Mouse (Mus musculus) frontal cortex, postnatal 36 days (tissue): ENCODE measurements at regions not wholly inside any gene's neighbourhood (a gene's known extent, or its start where the extent isn't known, plus 50 kb on each side); places are given as distances from the start of the nearest gene placed in this dataset.
A peak's percentile ranks its signal among the peaks of the same experiment; 100 is the strongest.
"Not testable (repeated sequence)": the region's sequence is repeated elsewhere in the genome, so short reads cannot be mapped to it uniquely, and the experiment has no call there.

Source experiments
- DNase-seq, 2 experiments: peaks; one replicate each; pipeline ENCODE4 v3.0.0; 2022; ENCODE audit warnings: low spot score in 2 of 2

DNA sequence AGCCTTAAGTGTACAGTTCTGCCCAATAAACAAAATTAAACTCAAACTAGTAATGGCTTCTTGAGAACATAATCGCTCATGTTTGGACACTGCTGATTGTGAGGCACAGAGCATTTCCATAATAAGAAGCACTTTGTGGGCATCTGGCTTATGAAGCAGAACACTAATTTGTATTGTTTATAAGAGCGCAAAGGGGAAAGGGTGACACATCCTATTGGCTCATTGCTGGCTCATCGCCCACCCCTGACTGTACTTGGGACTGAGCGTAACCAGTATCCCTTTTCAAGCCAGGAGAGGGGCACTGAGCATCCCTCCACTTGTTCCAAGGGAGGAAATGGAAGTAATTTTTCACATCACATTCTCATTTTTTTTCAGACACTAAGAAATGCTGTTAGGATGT is 288.0 kb downstream of the Sfmbt2 start:
- DNase-seq = peak; percentile 6 to 11

GRCm38 (mm10) chr2:10667915-10668314 is 297.6 kb downstream of the Sfmbt2 start:
- DNase-seq = not testable (repeated sequence)

DNA sequence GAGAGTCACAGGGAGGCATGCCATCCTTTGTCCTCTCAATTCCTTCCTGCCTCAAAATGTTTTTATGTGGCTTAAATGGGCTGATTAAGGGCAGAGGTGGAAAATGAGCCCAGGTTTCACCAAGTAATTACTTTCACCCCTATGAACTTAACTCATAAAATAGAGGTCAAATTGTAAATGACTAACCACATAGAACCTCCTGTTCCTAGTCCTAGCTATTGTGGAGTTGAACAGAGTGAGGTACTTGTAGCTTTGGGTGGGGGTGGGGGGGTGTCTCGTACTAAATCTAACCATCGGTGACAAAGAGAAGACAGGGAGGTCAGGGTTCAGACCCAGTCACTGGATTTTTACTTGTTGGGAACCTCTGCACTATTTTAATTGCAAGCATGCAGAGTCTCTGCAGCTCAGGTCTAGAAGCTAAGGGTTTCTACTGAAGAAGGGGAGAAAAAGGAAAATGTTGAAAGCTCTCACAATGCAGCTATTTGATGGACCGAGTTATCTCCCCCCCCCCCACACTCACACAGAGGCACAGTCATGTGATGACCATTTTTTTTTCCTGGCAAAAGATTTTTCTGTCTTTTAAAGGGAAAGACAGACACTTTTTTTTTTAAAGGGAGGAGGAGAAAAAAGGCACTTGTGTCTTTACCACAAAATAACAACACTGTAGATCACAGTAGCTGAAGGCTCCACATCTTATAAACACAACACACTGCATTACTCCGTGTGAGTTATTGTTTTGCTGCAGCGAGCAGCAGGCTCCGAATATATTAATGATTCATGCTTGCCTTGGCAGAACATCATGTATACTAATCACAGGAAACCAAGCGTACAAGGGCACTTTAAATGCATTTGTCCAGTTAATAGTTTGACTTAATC is 300.4 kb downstream of the Sfmbt2 start:
- DNase-seq = peak in 1 of 2 experiments; percentile 4

DNA sequence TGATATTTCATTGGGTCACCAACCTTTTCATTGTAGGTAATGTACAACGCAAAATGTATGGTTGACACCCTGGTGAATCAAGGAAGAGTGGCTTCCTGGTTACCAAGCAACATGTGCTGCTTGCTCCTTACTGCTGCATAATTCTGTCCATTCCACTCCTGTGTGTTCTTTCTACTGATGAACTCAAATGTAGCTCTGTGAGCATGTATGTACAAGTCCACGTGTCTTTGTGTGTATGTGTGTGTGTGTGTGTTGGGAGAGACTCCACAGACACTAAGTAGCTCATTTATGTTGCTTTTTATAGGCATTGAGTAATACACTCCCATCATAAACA is 301.0 kb downstream of the Sfmbt2 start:
- DNase-seq = no peak

GRCm38 (mm10) chr2:10672196-10672595 is 301.9 kb downstream of the Sfmbt2 start:
- DNase-seq = no peak

- DNase-seq = no peak
Observed at GRCm38 (mm10) chr2:10674738-10675349, 304.5 kb downstream of the Sfmbt2 start.

DNA sequence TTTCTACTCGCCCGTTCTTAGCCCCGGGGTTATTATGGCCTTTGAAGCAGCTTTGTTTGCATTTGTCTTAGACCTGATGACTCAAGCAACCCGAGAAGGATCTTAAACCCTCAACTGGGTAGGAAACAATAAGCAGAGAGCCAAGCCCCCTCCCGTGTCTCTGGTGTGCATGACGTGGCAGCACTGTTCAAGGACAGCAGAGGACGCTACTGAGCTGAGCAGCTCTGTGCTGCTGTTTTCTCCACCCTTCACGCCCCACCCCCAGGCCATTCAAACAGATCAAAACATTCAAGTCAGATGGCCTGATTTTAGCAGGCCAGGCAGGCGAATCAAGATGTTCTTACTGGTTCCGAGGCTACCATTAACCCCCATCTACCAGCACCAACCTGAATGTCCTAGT is 331.1 kb downstream of the Sfmbt2 start:
- DNase-seq = peak in 1 of 2 experiments; percentile 14

- no peak for DNase-seq
Observed at GRCm38 (mm10) chr2:10718366-10718765, 348.1 kb downstream of the Sfmbt2 start.

GRCm38 (mm10) chr2:10734337-10734736 is 364.0 kb downstream of the Sfmbt2 start:
- DNase-seq = not testable (repeated sequence)

DNA sequence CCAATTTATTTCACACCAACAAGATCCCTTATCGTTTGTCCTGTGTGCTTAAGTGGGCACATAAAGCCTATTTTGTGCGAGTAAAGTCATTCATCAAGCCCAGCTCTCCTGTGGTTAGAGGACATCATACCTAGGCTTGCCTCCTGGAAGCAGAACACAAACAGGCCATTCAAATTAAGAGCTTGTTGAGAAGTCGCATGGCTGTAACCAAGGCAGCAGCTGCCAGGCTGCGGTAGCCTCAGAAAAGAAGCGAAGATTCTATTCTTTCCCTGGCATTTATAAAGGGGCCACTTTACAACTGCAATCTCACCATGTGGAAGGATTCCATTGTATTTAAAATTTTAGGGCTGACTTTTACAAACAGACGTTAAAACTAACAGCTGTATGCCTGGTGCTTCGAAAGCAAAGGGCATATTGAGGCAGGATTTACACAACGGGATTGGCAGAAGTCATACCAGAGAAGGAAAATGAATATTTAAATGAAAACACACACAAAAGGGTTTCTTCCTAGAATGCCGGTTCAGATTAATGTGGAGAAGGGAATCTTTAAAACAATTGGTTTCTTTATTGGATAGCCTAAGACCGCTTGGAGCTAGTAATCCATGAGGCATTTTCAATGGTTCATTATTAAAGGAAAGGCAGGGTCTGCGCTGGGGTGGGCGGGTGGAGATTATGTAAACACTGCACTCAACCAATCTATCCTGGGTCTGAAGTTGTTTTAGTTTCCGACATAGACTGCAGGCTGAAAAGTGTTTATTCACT is 366.6 kb downstream of the Sfmbt2 start:
- DNase-seq = peak in 1 of 2 experiments; percentile 33

- peak in 1 of 2 experiments; percentile 29 for DNase-seq
Observed at GRCm38 (mm10) chr2:10737458-10737775, 367.1 kb downstream of the Sfmbt2 start.

- DNase-seq = no peak
Observed at GRCm38 (mm10) chr2:10745127-10745526, 374.8 kb downstream of the Sfmbt2 start.

DNA sequence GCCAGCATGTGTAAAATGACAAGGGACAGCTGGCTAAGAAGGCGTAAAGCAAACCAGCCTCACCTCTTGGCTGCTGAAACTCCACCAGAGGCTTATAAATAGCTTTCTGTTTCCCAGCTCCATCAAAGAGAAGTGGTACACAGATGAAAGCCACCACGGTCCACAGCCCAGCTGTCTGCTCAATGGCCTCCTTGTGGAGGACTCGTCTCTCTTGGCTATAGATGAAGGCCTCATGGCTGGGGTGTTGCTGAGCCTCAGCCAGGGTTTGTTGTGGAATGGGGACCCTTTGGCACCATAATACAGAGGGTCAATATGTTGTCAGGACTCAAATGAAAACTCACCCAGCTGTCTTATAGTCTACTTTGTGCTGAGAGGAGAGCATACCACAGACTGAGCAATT is 385.1 kb downstream of the Sfmbt2 start:
- DNase-seq = peak; percentile 28 to 58

DNA sequence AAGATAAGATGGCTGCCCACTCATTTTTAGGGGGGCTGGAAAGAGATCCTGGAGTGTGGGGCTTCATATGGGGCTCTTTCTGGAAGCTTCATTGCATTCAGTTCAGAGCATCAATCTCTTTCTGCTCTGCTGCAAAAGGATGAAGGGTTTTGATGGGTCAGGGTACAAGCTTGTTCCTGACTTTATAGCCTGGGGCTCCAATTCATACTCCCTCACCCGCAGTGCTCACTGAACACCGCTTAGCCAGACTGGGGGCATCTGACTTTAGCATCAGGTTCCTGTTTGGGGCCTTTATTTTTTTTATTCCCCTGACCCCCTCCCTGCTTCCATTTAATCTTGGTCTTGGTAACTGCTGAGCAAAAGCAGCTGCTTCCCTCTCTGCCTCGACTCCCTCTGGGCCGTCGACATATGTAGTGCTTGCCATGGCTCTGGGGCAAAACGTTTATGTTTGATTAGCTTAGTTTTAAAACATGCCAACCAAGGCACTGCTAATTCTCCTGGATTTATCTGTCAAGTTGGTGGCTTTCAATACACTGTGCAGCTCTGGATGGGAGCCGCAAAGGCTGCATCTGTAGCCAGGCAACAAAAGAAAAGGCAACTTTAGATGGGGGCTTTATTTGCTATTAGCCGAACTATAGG is 387.0 kb downstream of the Sfmbt2 start:
- no peak for DNase-seq

GRCm38 (mm10) chr2:10757886-10758285 is 387.6 kb downstream of the Sfmbt2 start:
- no peak for DNase-seq

- no peak for DNase-seq
Observed at GRCm38 (mm10) chr2:10762236-10762635, 391.9 kb downstream of the Sfmbt2 start.

DNA sequence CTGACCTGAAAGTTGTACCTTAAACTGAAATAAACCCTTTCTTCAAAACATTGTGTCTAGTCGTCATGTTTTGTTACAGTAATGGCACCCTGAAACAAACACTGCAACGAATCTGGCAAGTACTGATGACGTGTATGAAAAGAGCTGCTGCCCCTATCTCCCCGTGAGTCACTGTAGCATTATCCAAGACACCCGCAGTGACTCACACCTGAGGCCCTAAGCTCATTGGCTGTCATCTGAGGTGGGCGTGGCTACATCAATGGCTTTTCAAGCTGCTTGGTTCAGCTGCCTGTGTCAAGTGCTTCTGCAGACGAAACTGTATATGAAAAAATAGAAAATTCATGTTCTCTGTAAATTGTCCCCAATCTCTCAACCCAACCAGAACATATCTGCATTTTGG is 388.8 kb upstream of the Prkcq start:
- no peak for DNase-seq

DNA sequence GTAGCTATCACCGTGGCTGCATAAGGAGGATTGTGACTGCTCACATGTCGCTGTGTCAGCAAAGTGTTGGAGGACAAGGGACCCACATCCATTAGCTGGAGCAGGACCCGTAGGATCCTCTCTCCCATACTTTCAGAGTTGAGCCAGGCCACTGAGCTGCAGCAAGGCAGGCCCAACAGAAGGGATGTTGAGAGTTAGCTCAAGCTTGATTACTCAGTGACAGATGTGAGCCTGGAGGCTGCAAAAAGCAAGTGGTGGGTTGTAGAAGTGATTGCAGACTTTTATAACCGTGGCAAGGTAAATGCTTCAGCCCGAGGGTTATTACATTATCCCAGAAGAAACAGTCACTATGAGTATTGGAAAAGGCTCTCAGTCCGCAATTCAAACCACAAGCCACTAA is 388.3 kb upstream of the Prkcq start:
- no peak for DNase-seq

DNA sequence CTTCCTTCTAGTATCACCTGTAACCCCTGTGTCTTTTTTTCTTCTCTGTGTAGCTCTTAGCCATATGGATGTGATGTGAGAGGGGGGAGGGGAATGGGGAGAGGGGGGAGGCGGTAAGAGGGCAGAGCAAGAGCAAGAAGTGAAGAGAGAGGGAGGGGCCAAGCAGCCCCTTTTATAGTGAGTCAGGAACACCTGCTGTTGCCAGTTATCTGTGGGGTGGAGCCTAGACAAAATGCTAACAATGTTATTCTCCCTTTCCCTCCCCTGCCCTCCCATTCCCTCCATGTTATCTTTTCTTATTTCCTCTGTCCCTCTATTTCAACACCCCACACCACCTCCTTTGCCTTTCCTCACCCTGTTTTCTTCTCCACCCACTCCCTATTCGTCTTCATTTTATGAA is 387.6 kb upstream of the Prkcq start:
- DNase-seq = no peak

- DNase-seq = peak; percentile 37 to 69
Observed at GRCm38 (mm10) chr2:10785156-10785555, 386.8 kb upstream of the Prkcq start.

- peak; percentile 66 to 68 for DNase-seq
Observed at GRCm38 (mm10) chr2:10788509-10788908, 383.4 kb upstream of the Prkcq start.

- no peak for DNase-seq
Observed at GRCm38 (mm10) chr2:10791233-10791632, 380.7 kb upstream of the Prkcq start.
